Mouse (Mus musculus): ENCODE results near the gene Rnf103. TPM values are rescaled to one million over a fixed set of nuclear protein-coding genes. Genes with fewer than 3 reads are reported as not detected.
A peak's percentile ranks its signal among the peaks of the same experiment; 100 is the strongest.

Rnf103 gene
- polyA plus RNA-seq, 1 experiment from 2014 or later, result 29.7 TPM

GRCm38 (mm10) chr6:71485246-71485645 lies 8.4 kb upstream of the Rnf103 start:
- no peak overlapping the region for H3K27ac ChIP-seq (ENCODE audit: low read depth)
- no peaks in the 10 kb centered on the region for H3K4me1 ChIP-seq (replicated peaks; ENCODE audit: control insufficient read depth, insufficient read depth, low read length)
- H3K9me3 ChIP-seq (ENCODE audit: control insufficient read depth, low read length), result no peaks in the 10 kb centered on the region
- 75% methylated on average over 5 of the region's 5 CpGs for WGBS
- H3K9ac ChIP-seq (ENCODE audit: low read length), result no peak overlapping the region
- no peak overlapping the region for H3K4me2 ChIP-seq (ENCODE audit: low read length)
- no peaks in the 10 kb centered on the region for H3K27me3 ChIP-seq (replicated peaks; ENCODE audit: control insufficient read depth, insufficient read depth, low read length)
- H3K4me3 ChIP-seq (ENCODE audit: low read depth, low read length), result no peak overlapping the region
- ATAC-seq (replicated peaks; ENCODE audit: low FRiP score, low TSS enrichment, low read depth) (no peak), DNase-seq (ENCODE audit: low spot score) (no peak)
- H3K36me3 ChIP-seq (ENCODE audit: control insufficient read depth, insufficient read depth, low read length), result no peaks in the 10 kb centered on the region

DNA sequence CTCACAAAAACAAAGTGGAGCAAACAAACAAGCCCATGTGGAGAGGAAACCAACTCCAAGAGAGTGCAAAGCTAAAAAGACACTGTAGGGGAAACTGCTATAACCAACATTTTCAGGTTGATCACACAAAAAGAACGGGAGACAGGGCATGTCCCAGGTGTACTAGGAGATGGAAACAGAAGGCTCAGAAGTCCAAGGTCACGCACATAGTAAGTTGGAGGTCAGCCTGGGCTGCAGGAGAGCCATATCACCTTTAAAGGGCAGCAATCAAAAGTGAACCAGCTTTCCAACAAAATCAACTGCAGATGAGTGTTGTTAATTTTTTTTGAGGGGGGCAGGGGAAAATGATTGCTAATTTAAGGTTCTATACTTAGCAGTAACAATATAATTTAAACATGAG lies 7.5 kb upstream of the Rnf103 start:
- no peaks in the 10 kb centered on the region for H3K27me3 ChIP-seq (replicated peaks; ENCODE audit: control insufficient read depth, insufficient read depth, low read length)
- no peak overlapping the region for H3K4me2 ChIP-seq (ENCODE audit: low read length)
- H3K9ac ChIP-seq (ENCODE audit: low read length), result no peak overlapping the region
- no peak for ATAC-seq (replicated peaks; ENCODE audit: low FRiP score, low TSS enrichment, low read depth)
- no peaks in the 10 kb centered on the region for H3K36me3 ChIP-seq (ENCODE audit: control insufficient read depth, insufficient read depth, low read length)
- no peak overlapping the region for H3K27ac ChIP-seq (ENCODE audit: low read depth)
- no peak overlapping the region for H3K4me3 ChIP-seq (ENCODE audit: low read depth, low read length)
- H3K4me1 ChIP-seq (replicated peaks; ENCODE audit: control insufficient read depth, insufficient read depth, low read length), result no peaks in the 10 kb centered on the region
- H3K9me3 ChIP-seq (ENCODE audit: control insufficient read depth, low read length), result no peaks in the 10 kb centered on the region
- 52% methylated on average over 2 of the region's 2 CpGs for WGBS
- DNase-seq (ENCODE audit: low spot score), result no peak

DNA sequence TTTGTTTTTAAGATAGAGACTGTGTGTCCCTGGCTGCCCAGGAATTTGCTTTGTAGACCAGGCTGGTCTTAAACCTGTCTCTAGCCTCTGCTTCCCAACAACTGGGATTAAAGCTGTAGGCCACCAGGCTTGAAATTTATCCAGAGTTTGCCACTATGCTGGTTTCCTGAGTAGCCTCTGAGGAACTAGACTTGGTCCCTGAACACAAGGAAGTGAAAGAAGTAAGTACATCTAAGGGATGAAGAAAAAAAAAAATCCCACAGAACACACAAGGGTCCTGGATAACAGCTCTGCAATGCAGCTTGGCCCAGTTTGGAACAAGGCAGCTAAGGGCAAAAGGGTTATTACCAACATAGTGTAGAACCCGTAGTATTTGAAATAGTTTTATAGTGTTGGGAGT lies 6.8 kb upstream of the Rnf103 start:
- no peak overlapping the region for H3K4me2 ChIP-seq (ENCODE audit: low read length)
- DNase-seq (ENCODE audit: low spot score) (no peak), ATAC-seq (replicated peaks; ENCODE audit: low FRiP score, low TSS enrichment, low read depth) (no peak)
- H3K4me3 ChIP-seq (ENCODE audit: low read depth, low read length), result no peak overlapping the region
- no peak overlapping the region; the same call in 1 of the 2 replicates for H3K27ac ChIP-seq (ENCODE audit: low read depth)
- H3K9me3 ChIP-seq (ENCODE audit: control insufficient read depth, low read length), result no peaks in the 10 kb centered on the region
- H3K36me3 ChIP-seq (ENCODE audit: control insufficient read depth, insufficient read depth, low read length), result no peaks in the 10 kb centered on the region
- no peak overlapping the region for H3K9ac ChIP-seq (ENCODE audit: low read length)
- H3K4me1 ChIP-seq (replicated peaks; ENCODE audit: control insufficient read depth, insufficient read depth, low read length), result no peaks in the 10 kb centered on the region
- 63% methylated on average over 1 of the region's 1 CpGs for WGBS
- no peaks in the 10 kb centered on the region for H3K27me3 ChIP-seq (replicated peaks; ENCODE audit: control insufficient read depth, insufficient read depth, low read length)

- Histone ChIP-seq H3K27ac (ENCODE audit: low read depth) (no peak overlapping the region; the same call in 1 of the 2 replicates), H3K4me2 (ENCODE audit: low read length) (no peak overlapping the region)
- WGBS, result 14% methylated on average over 4 of the region's 4 CpGs
Measured at GRCm38 (mm10) chr6:71487966-71488365, 5.7 kb upstream of the Rnf103 start.

GRCm38 (mm10) chr6:71492136-71492535 lies 1.6 kb upstream of the Rnf103 start:
- H3K4me1 ChIP-seq (replicated peaks; ENCODE audit: control insufficient read depth, insufficient read depth, low read length), result peaks cover 3% of the 10 kb centered on the region; the same call in 1 of the 2 replicates
- no peak overlapping the region for H3K9ac ChIP-seq (ENCODE audit: low read length)
- 0 out of 2 replicates have a peak overlapping the region, but pooled peaks have one; percentile 18 for H3K4me2 ChIP-seq (ENCODE audit: low read length)
- ATAC-seq (replicated peaks; ENCODE audit: low FRiP score, low TSS enrichment, low read depth), result no peak
- H3K4me3 ChIP-seq (ENCODE audit: low read depth, low read length), result no peak overlapping the region
- no peak for DNase-seq (ENCODE audit: low spot score)
- H3K36me3 ChIP-seq (ENCODE audit: control insufficient read depth, insufficient read depth, low read length), result peaks cover 4% of the 10 kb centered on the region; the same call in 1 of the 2 replicates
- no peaks in the 10 kb centered on the region for H3K9me3 ChIP-seq (ENCODE audit: control insufficient read depth, low read length)
- peak overlapping the region; percentile 99 for H3K27ac ChIP-seq (ENCODE audit: low read depth)
- no peaks in the 10 kb centered on the region for H3K27me3 ChIP-seq (replicated peaks; ENCODE audit: control insufficient read depth, insufficient read depth, low read length)
- WGBS, result 32% methylated on average over 4 of the region's 4 CpGs

More at GRCm38 (mm10) chr6:71487966-71488365, 5.7 kb upstream of the Rnf103 start:
- Histone ChIP-seq H3K36me3 (ENCODE audit: control insufficient read depth, insufficient read depth, low read length) (no peaks in the 10 kb centered on the region), H3K27me3 (replicated peaks; ENCODE audit: control insufficient read depth, insufficient read depth, low read length) (no peaks in the 10 kb centered on the region), H3K4me1 (replicated peaks; ENCODE audit: control insufficient read depth, insufficient read depth, low read length) (no peaks in the 10 kb centered on the region), H3K9ac (ENCODE audit: low read length) (no peak overlapping the region), H3K4me3 (ENCODE audit: low read depth, low read length) (no peak overlapping the region), H3K9me3 (ENCODE audit: control insufficient read depth, low read length) (no peaks in the 10 kb centered on the region)
- no peak for ATAC-seq (replicated peaks; ENCODE audit: low FRiP score, low TSS enrichment, low read depth)
- no peak for DNase-seq (ENCODE audit: low spot score)

GRCm38 (mm10) chr6:71492756-71493674 lies 679 bp upstream of the Rnf103 start:
- Histone ChIP-seq H3K9me3 (ENCODE audit: control insufficient read depth, low read length) (no peaks in the 10 kb centered on the region), H3K4me1 (replicated peaks; ENCODE audit: control insufficient read depth, insufficient read depth, low read length) (peaks cover 3% of the 10 kb centered on the region; the same call in 1 of the 2 replicates), H3K27me3 (replicated peaks; ENCODE audit: control insufficient read depth, insufficient read depth, low read length) (no peaks in the 10 kb centered on the region), H3K27ac (ENCODE audit: low read depth) (peak overlapping the region; percentile 99), H3K9ac (ENCODE audit: low read length) (peak overlapping the region; percentile 98), H3K4me2 (ENCODE audit: low read length) (peak overlapping the region; percentile 75), H3K4me3 (ENCODE audit: low read depth, low read length) (peak overlapping the region; percentile 84), H3K36me3 (ENCODE audit: control insufficient read depth, insufficient read depth, low read length) (peaks cover 12% of the 10 kb centered on the region)
- no peak for DNase-seq (ENCODE audit: low spot score)
- WGBS, result 11% methylated on average over 20 of the region's 22 CpGs
- ATAC-seq (replicated peaks; ENCODE audit: low FRiP score, low TSS enrichment, low read depth), result peak; percentile 38; the same call in 1 of the 2 replicates

DNA sequence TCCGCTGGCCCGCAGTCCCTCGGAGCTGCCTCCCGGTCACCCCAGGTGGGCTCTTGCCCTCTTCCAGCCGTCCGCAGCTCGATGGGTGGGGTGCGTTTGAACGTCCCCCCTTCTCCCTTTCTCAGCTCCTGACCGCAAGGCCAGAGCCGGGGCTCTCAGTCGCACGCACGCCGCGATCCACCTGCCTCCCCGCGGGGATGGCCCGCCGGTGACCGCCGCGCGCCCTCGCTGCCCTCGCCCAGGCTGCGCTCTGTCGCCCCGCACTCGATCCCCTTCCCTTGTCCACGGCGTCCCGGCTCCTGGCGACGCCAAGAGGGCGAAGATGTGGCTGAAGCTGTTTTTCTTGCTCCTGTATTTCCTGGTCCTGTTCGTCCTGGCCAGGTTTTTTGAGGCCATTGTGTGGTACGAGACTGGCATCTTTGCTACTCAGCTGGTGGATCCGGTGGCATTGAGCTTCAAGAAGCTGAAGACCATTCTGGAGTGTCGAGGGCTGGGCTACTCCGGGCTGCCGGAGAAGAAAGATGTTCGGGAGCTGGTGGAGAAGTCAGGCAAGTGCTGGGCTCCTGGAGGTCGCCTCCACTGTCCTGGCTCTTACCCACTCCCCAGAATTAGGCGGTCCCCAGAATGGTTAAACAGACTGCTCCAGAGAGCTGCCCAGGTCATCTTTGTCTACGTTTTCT lies 787 bp downstream of the Rnf103 start:
- H3K9ac ChIP-seq (ENCODE audit: low read length), result peak overlapping the region; percentile 98
- ATAC-seq (replicated peaks; ENCODE audit: low FRiP score, low TSS enrichment, low read depth) (no peak; the same call in 1 of the 2 replicates), DNase-seq (ENCODE audit: low spot score) (peak; percentile 87)
- H3K4me3 ChIP-seq (ENCODE audit: low read depth, low read length), result peak overlapping the region; percentile 84
- no peaks in the 10 kb centered on the region for H3K27me3 ChIP-seq (replicated peaks; ENCODE audit: control insufficient read depth, insufficient read depth, low read length)
- peak overlapping the region; percentile 99 for H3K27ac ChIP-seq (ENCODE audit: low read depth)
- H3K4me2 ChIP-seq (ENCODE audit: low read length), result peak overlapping the region; percentile 75
- H3K4me1 ChIP-seq (replicated peaks; ENCODE audit: control insufficient read depth, insufficient read depth, low read length), result peaks cover 3% of the 10 kb centered on the region; the same call in 1 of the 2 replicates
- H3K36me3 ChIP-seq (ENCODE audit: control insufficient read depth, insufficient read depth, low read length), result peaks cover 27% of the 10 kb centered on the region
- no peaks in the 10 kb centered on the region for H3K9me3 ChIP-seq (ENCODE audit: control insufficient read depth, low read length)
- under 1% methylated on average over 46 of the region's 46 CpGs for WGBS

DNA sequence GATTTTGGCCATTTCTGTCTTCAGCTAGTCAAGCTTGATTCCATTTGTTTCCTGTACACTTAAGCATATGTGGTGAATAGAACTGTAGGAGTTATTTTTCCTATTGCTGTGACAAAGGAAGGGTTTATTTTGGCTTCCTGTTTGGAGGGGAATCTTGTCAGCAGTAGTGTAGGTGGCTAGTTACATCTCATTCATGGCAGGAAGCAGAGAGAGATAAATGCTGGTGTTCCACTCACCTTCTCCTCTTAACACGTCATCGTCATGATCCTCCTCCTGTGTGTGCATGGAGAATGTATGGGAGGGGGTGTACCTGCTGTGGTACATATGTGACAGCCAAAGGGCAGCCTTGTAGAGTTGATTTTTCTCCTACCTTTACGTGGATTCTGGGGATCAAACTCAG lies 6.9 kb downstream of the Rnf103 start:
- H3K27ac ChIP-seq (ENCODE audit: low read depth), result no peak overlapping the region
- H3K36me3 ChIP-seq (ENCODE audit: control insufficient read depth, insufficient read depth, low read length), result peaks cover 63% of the 10 kb centered on the region
- H3K9me3 ChIP-seq (ENCODE audit: control insufficient read depth, low read length), result no peaks in the 10 kb centered on the region
- no peak overlapping the region for H3K4me3 ChIP-seq (ENCODE audit: low read depth, low read length)
- ATAC-seq (replicated peaks; ENCODE audit: low FRiP score, low TSS enrichment, low read depth), result no peak
- DNase-seq (ENCODE audit: low spot score), result no peak
- no peak overlapping the region for H3K9ac ChIP-seq (ENCODE audit: low read length)
- no peaks in the 10 kb centered on the region for H3K27me3 ChIP-seq (replicated peaks; ENCODE audit: control insufficient read depth, insufficient read depth, low read length)
- H3K4me1 ChIP-seq (replicated peaks; ENCODE audit: control insufficient read depth, insufficient read depth, low read length), result peaks cover 3% of the 10 kb centered on the region; the same call in 1 of the 2 replicates
- H3K4me2 ChIP-seq (ENCODE audit: low read length), result no peak overlapping the region
- 81% methylated on average over 3 of the region's 3 CpGs for WGBS
